26 mouse cellular contexts compared by ENCODE assay signal in the genomic region with DNA sequence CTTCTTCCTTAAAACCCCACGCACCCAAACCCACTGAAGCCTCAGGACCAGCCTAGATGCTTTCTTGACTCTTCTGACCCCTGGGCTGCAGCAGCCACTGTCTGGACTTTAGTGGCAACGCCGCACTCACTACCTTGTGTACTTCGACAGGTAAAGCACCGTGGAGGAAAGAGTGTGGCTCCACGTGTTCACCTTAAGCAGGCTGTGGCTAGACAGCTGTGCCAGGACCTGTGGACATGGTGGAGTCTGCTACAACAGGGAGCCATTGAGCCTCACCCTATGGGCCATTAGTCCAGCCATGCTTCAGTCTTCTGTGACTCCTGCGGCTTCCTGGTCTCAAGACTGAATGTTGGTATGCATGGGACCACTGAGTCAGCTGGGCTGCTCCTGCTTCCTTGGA. TPM values are rescaled to one million over a fixed set of nuclear protein-coding genes. Genes with fewer than 3 reads are reported as not detected.
DNase-seq lines count a peak whose midpoint lies in the region; ATAC-seq lines count a peak whose summit lies in the region.
"Had no signal": no experiment of that assay in that cellular context is flagged by ENCODE, and none has a peak within 500 bp of the region (broad histone marks: within the 10 kb centered on the region; RNA-seq: fewer than 3 reads in every experiment).

No protein-coding gene starts in this region.

- no peak overlapping the region for H3K9ac ChIP-seq in midbrain, embryonic 11.5 days (ENCODE audit: low read length)
- no peak overlapping the region for H3K9ac ChIP-seq in midbrain, embryonic 14.5 days (replicated peaks; ENCODE audit: low read length)
- H3K9ac ChIP-seq: heart, embryonic 12.5 days; heart, embryonic 15.5 days; hindbrain, embryonic 14.5 days had no signal

- 93% methylated on average over 7 of the region's 7 CpGs for WGBS in midbrain, embryonic 11.5 days
- 92% methylated on average over 7 of the region's 7 CpGs for WGBS in midbrain, embryonic 14.5 days

- H3K4me2 ChIP-seq in midbrain, embryonic 11.5 days, result no peak overlapping the region
- no peak overlapping the region for H3K4me2 ChIP-seq in midbrain, embryonic 14.5 days (ENCODE audit: low read length)
- H3K4me2 ChIP-seq: heart, embryonic 12.5 days; heart, embryonic 15.5 days; hindbrain, embryonic 14.5 days had no signal

- no peaks in the 10 kb centered on the region for H3K4me1 ChIP-seq in midbrain, embryonic 11.5 days (ENCODE audit: control insufficient read depth, insufficient read depth, low read length)
- H3K4me1 ChIP-seq in midbrain, embryonic 14.5 days (ENCODE audit: control insufficient read depth, insufficient read depth, low read length), result peaks cover 7% of the 10 kb centered on the region

- no peaks in the 10 kb centered on the region for H3K9me3 ChIP-seq in midbrain, embryonic 11.5 days (ENCODE audit: control insufficient read depth, low read length)
- H3K9me3 ChIP-seq in midbrain, embryonic 14.5 days (ENCODE audit: control insufficient read depth, low read length), result no peaks in the 10 kb centered on the region
- H3K9me3 ChIP-seq: forebrain, embryonic 10.5 days; G1E; heart, embryonic 12.5 days; heart, embryonic 15.5 days had no signal

- intact Hi-C loops in gastrocnemius, postnatal 36 days (cut with DNase I), result no loop called here

- peaks cover 10% of the 10 kb centered on the region for H3K27me3 ChIP-seq in midbrain, embryonic 11.5 days (ENCODE audit: control insufficient read depth, insufficient read depth, low read length)
- no peaks in the 10 kb centered on the region; the same call in 1 of the 2 replicates for H3K27me3 ChIP-seq in midbrain, embryonic 14.5 days (ENCODE audit: control insufficient read depth, insufficient read depth, low read length)

- no peak overlapping the region for H3K4me3 ChIP-seq in midbrain, embryonic 11.5 days (ENCODE audit: low read depth, low read length)
- H3K4me3 ChIP-seq in midbrain, embryonic 14.5 days (replicated peaks; ENCODE audit: low read depth, low read length), result no peak overlapping the region
- H3K4me3 ChIP-seq: forebrain, embryonic 10.5 days; heart, embryonic 12.5 days; heart, embryonic 15.5 days had no signal

- no peak for ATAC-seq in midbrain, embryonic 11.5 days (ENCODE audit: low FRiP score)
- no peak for ATAC-seq in midbrain, embryonic 14.5 days (ENCODE audit: low FRiP score, low TSS enrichment)
- ATAC-seq: forebrain, embryonic 14.5 days; hindbrain, postnatal 0 days; inflammation-experienced regulatory T-cells, adult 6 months; Patski had no signal

- no peaks in the 10 kb centered on the region for H3K36me3 ChIP-seq in midbrain, embryonic 11.5 days (ENCODE audit: control insufficient read depth, insufficient read depth, low read length)
- no peaks in the 10 kb centered on the region for H3K36me3 ChIP-seq in midbrain, embryonic 14.5 days (ENCODE audit: control insufficient read depth, insufficient read depth, low read length)
- H3K36me3 ChIP-seq: forebrain, embryonic 10.5 days; G1E had no signal

- DNase-seq in gastrocnemius, postnatal 25 days, result peak; percentile 2
- no peak for DNase-seq in gastrocnemius, postnatal 36 days
- peak; percentile 44 for DNase-seq in midbrain, embryonic 11.5 days (ENCODE audit: low spot score, missing footprints)
- DNase-seq in midbrain, embryonic 14.5 days, result no peak
- peak; percentile 15 to 47 for DNase-seq in urinary bladder, postnatal 4 days (ENCODE audit: low spot score in 2 of 2)
- no peak for DNase-seq in urinary bladder, adult 2 months (ENCODE audit: low spot score)
- DNase-seq: adrenal gland, postnatal 10 days; adrenal gland, postnatal 36 days; B cell, adult 2 months; cerebellum, adult 18-20 months; cerebellum, adult 9-10 months; cerebellum, postnatal 14 days; heart, adult 18-20 months; heart, postnatal 10 days; heart, postnatal 36 days had no signal

- H3K27ac ChIP-seq in midbrain, embryonic 11.5 days (ENCODE audit: low read depth, low read length), result no peak overlapping the region
- no peak overlapping the region for H3K27ac ChIP-seq in midbrain, embryonic 14.5 days (replicated peaks; ENCODE audit: low read depth, low read length)
- H3K27ac ChIP-seq: forebrain, embryonic 10.5 days; heart, embryonic 15.5 days; hindbrain, embryonic 14.5 days; hindbrain, postnatal 0 days had no signal

RNA-seq across cellular contexts. Expression of a gene that starts 4.9 kb away (rescaled TPM):
- total RNA-seq in gastrocnemius, postnatal 25 days (2021), result not detected
- not detected for total RNA-seq in gastrocnemius, postnatal 36 days (2021)
- 0.87 and 0.89 TPM in 2 replicates for polyA plus RNA-seq in midbrain, embryonic 11.5 days (2014; fragmentation: Nextera tagmentation; extraction: Ambion mirVana)
- 6.6 and 7.9 TPM in 2 replicates for polyA plus RNA-seq in midbrain, embryonic 14.5 days (2014; fragmentation: Nextera tagmentation; extraction: Ambion mirVana)
- 0.67 and 0.78 TPM in 2 replicates for polyA plus RNA-seq in urinary bladder, adult 2 months (2012; rRNA removed)
- total RNA-seq: CH12.LX; gastrocnemius, adult 8-10 months had no signal
- polyA plus RNA-seq: inflammation-experienced regulatory T-cells, adult 6 months had no signal

RNA-seq across cellular contexts. Expression of a gene that starts 20.3 kb away (rescaled TPM):
- 10 to 100 TPM; 22.7 to 26.2 TPM for total RNA-seq in gastrocnemius, postnatal 25 days (2021)
- total RNA-seq in gastrocnemius, postnatal 36 days (2021), result 10 to 100 TPM; 29.5 to 29.7 TPM
- 40.2 and 43.2 TPM in 2 replicates for polyA plus RNA-seq in midbrain, embryonic 11.5 days (2014; fragmentation: Nextera tagmentation; extraction: Ambion mirVana)
- polyA plus RNA-seq in midbrain, embryonic 14.5 days (2014; fragmentation: Nextera tagmentation; extraction: Ambion mirVana), result 38.7 and 39.7 TPM in 2 replicates
- 33.3 and 36.9 TPM in 2 replicates for polyA plus RNA-seq in urinary bladder, adult 2 months (2012; rRNA removed)

RNA-seq across cellular contexts. Expression of a gene that starts 34.2 kb away (rescaled TPM):
- total RNA-seq in gastrocnemius, postnatal 25 days (2021), result 10 to 100 TPM; 12.2 to 12.7 TPM
- 10 to 100 TPM; 12.5 to 14.4 TPM for total RNA-seq in gastrocnemius, postnatal 36 days (2021)
- polyA plus RNA-seq in midbrain, embryonic 11.5 days (2014; fragmentation: Nextera tagmentation; extraction: Ambion mirVana), result 20.2 and 22.3 TPM in 2 replicates
- polyA plus RNA-seq in midbrain, embryonic 14.5 days (2014; fragmentation: Nextera tagmentation; extraction: Ambion mirVana), result 23.8 and 23.9 TPM in 2 replicates
- 25.0 and 27.2 TPM in 2 replicates for polyA plus RNA-seq in urinary bladder, adult 2 months (2012; rRNA removed)

Comparison
In these comparisons a context has a peak if more than half of its experiments do, and no peak if none do; other contexts are left out.
1. DNase-seq: peak in gastrocnemius, postnatal 25 days (single experiment), midbrain, embryonic 11.5 days (single experiment) and urinary bladder, postnatal 4 days (2 of 2); none in gastrocnemius, postnatal 36 days (0 of 2), midbrain, embryonic 14.5 days (single experiment) and urinary bladder, adult 2 months (single experiment).